Mouse (Mus musculus) NIH3T3 (cell line): Measurements from ENCODE around the gene Ap3d1.

Experiments
- DNase-seq: peaks from one replicate; pipeline ENCODE4 v3.0.0-alpha.2; 2012; ENCODE audit warnings: low read depth

The Ap3d1 gene

GRCm38 (mm10) chr10:80665981-80666733 is 75.9 kb downstream of the Ap3d1 start:
- DNase-seq: no peak

- DNase-seq: no peak
These were observed 76.6 kb downstream of the Ap3d1 start for GRCm38 (mm10) chr10:80665459-80665858.

- peak; percentile 72 for DNase-seq
These were observed 77.1 kb downstream of the Ap3d1 start for GRCm38 (mm10) chr10:80665016-80665380.

GRCm38 (mm10) chr10:80664197-80665015 is 77.7 kb downstream of the Ap3d1 start:
- DNase-seq: peak; percentile 81

GRCm38 (mm10) chr10:80663485-80664196 is 78.4 kb downstream of the Ap3d1 start:
- DNase-seq: no peak

- peak; percentile 64 for DNase-seq
These were observed 80.9 kb downstream of the Ap3d1 start for GRCm38 (mm10) chr10:80661149-80661548.

- peak; percentile 90 for DNase-seq
These were observed 82.9 kb downstream of the Ap3d1 start for GRCm38 (mm10) chr10:80659213-80659612.

GRCm38 (mm10) chr10:80658841-80659202 is 83.2 kb downstream of the Ap3d1 start:
- no peak for DNase-seq

- DNase-seq: no peak
These were observed 83.7 kb downstream of the Ap3d1 start for GRCm38 (mm10) chr10:80658194-80658840.
